Mouse (Mus musculus) layer of hippocampus, adult 8-10 months (tissue): Measurements from ENCODE around the gene Il10. TPM values are rescaled to one million over a fixed set of nuclear protein-coding genes. Genes with fewer than 3 reads are reported as not detected.

Experiments
- total RNA-seq, 4 experiments: library from RNA; stranded (reverse); gene quantifications; 2 replicates each; pipeline ENCODE4 v1.2.4; 2022

Il10 gene
- total RNA-seq, 4 experiments from 2014 or later: not detected

Other genes starting within 250 kb of the Il10 start
- gene Fcamr, start 218.9 kb upstream of the Il10 start, total RNA-seq: not detected
- not detected for gene Pigr, start 193.2 kb upstream of the Il10 start, total RNA-seq
- gene Fcmr, start 154.2 kb upstream of the Il10 start, total RNA-seq: not detected
- not detected for gene Il24, start 132.4 kb upstream of the Il10 start, total RNA-seq
- not detected for gene Il20, start 108.4 kb upstream of the Il10 start, total RNA-seq
- not detected for gene Il19, start 79.7 kb upstream of the Il10 start, total RNA-seq
- gene Mapkapk2, start 78.0 kb downstream of the Il10 start, total RNA-seq: 10 to 100 TPM; 27.7 to 42.7 (median 35.3) TPM
- gene Dyrk3, start 118.5 kb downstream of the Il10 start, total RNA-seq: 10 to 100 TPM; 13.5 to 17.6 (median 14.6) TPM
- gene Eif2d, start 133.3 kb downstream of the Il10 start, total RNA-seq: 10 to 100 TPM; 40.0 to 50.0 (median 46.8) TPM
- 10 to 100 TPM; 17.6 to 21.5 (median 18.6) TPM for gene Rassf5, start 225.4 kb downstream of the Il10 start, total RNA-seq